Mouse (Mus musculus): ENCODE measurements around the gene Efemp1. TPM values are rescaled to one million over a fixed set of nuclear protein-coding genes. Genes with fewer than 3 reads are reported as not detected.

The Efemp1 gene
- polyA plus RNA-seq, 1 experiment from 2014 or later = 32.2 TPM

DNA sequence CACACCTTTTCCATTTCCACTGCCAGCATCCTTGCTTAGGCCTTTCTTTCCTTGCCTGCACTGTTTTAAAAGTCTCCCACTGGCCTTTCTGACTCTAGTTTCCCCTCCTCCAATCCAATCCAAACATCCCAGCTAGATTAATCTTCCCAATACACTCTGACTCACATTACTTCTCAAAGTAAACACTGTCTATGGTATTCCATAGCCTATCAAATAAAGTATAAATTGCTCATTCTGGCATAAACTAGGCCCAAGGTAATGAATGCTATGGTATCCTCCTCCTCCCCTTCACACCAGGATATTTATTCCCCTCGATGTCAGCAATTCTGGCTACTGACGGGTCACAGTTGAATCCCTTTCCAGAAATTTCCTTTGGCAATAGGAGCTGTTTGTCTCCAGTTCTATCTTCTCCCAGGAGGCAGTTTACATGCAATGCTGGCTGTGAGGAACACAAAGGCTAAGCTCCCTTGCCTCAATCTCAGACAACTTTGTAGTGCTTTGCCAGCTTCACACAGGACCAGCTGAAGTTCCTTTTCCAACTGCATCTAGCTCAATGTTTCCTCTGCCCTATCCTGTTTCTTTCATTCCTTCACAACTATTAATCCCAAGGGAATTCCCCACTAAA, 98.7 kb downstream of the Efemp1 start:
- no peak overlapping the region for H3K4me2 ChIP-seq (ENCODE audit: low read depth, low read length)
- WGBS = 70% methylated on average over 2 of the region's 2 CpGs
- no peaks in the 10 kb centered on the region for H3K36me3 ChIP-seq (replicated peaks; ENCODE audit: control insufficient read depth, insufficient read depth, low read depth, low read length)
- ATAC-seq (replicated peaks; ENCODE audit: insufficient number of reproducible peaks, low FRiP score, low TSS enrichment, low read depth) (no peak), DNase-seq (ENCODE audit: low spot score) (no peak)
- H3K27me3 ChIP-seq (ENCODE audit: control insufficient read depth, insufficient read depth, low read length) = no peaks in the 10 kb centered on the region
- no peak overlapping the region for H3K4me3 ChIP-seq (ENCODE audit: low read depth, low read length)
- H3K9ac ChIP-seq (replicated peaks; ENCODE audit: low read length) = no peak overlapping the region
- H3K4me1 ChIP-seq (ENCODE audit: control insufficient read depth, insufficient read depth, low read length) = no peaks in the 10 kb centered on the region
- no peaks in the 10 kb centered on the region for H3K9me3 ChIP-seq (replicated peaks; ENCODE audit: control insufficient read depth, low read length)
- H3K27ac ChIP-seq (replicated peaks; ENCODE audit: low read depth, low read length) = no peak overlapping the region

DNA sequence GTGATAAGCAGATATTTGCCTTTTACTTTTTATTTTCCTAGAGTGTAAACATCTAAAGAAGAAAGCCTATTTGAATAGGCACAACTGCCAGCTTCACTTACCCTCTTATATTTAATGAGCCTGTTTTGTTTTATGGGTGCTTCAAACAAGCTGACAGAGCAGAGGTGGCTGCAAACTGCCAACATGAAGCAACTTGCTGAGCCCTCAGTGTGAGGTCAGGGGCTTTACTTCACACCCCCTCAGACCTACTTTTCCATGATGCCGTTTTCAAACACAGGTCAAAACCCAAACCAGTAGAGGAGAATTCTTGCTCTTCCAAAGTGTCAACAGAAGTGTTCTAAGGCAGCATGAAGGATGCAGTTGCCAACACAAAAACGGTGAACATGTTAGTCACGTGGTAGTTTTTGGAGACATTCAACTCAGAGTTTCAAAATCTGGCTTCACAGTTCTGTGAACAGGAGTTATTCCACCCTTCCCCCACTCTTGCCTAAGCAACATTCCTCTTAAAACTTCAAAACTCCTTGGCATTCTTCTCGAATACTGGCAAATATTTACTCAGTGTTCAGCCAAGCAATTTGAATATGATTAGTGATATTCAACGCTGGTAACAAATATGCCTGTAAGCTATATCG, 101.8 kb downstream of the Efemp1 start:
- Histone ChIP-seq H3K4me2 (ENCODE audit: low read depth, low read length) (no peak overlapping the region), H3K4me1 (ENCODE audit: control insufficient read depth, insufficient read depth, low read length) (no peaks in the 10 kb centered on the region), H3K4me3 (ENCODE audit: low read depth, low read length) (no peak overlapping the region), H3K9ac (replicated peaks; ENCODE audit: low read length) (no peak overlapping the region), H3K27me3 (ENCODE audit: control insufficient read depth, insufficient read depth, low read length) (no peaks in the 10 kb centered on the region), H3K27ac (replicated peaks; ENCODE audit: low read depth, low read length) (no peak overlapping the region), H3K36me3 (replicated peaks; ENCODE audit: control insufficient read depth, insufficient read depth, low read depth, low read length) (no peaks in the 10 kb centered on the region), H3K9me3 (replicated peaks; ENCODE audit: control insufficient read depth, low read length) (no peaks in the 10 kb centered on the region)
- WGBS = 63% methylated on average over 6 of the region's 6 CpGs
- DNase-seq (ENCODE audit: low spot score) (no peak), ATAC-seq (replicated peaks; ENCODE audit: insufficient number of reproducible peaks, low FRiP score, low TSS enrichment, low read depth) (no peak)

DNA sequence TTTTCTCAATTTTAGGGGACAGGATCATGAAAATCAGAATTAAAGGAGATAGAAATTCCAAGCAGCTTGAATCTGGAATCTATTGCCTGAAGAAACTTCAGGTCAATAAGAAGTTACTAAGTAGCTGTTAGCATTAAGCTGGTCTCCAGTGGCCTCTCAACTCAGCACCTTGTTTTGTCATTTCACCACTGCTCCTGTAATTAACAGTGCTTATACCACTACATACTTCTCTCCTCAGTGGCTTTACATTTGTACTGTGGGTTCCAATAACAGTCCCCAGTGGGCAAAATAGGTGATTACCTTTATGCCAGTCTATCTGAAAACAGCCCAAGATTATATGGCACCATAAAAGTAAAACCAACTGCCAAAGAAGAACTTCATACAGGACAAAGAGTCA, 102.3 kb downstream of the Efemp1 start:
- Histone ChIP-seq H3K36me3 (replicated peaks; ENCODE audit: control insufficient read depth, insufficient read depth, low read depth, low read length) (no peaks in the 10 kb centered on the region), H3K9me3 (replicated peaks; ENCODE audit: control insufficient read depth, low read length) (no peaks in the 10 kb centered on the region), H3K27me3 (ENCODE audit: control insufficient read depth, insufficient read depth, low read length) (no peaks in the 10 kb centered on the region), H3K9ac (replicated peaks; ENCODE audit: low read length) (no peak overlapping the region), H3K4me3 (ENCODE audit: low read depth, low read length) (no peak overlapping the region), H3K4me2 (ENCODE audit: low read depth, low read length) (no peak overlapping the region), H3K4me1 (ENCODE audit: control insufficient read depth, insufficient read depth, low read length) (no peaks in the 10 kb centered on the region), H3K27ac (replicated peaks; ENCODE audit: low read depth, low read length) (no peak overlapping the region)
- ATAC-seq (replicated peaks; ENCODE audit: insufficient number of reproducible peaks, low FRiP score, low TSS enrichment, low read depth) (no peak), DNase-seq (ENCODE audit: low spot score) (no peak)

DNA sequence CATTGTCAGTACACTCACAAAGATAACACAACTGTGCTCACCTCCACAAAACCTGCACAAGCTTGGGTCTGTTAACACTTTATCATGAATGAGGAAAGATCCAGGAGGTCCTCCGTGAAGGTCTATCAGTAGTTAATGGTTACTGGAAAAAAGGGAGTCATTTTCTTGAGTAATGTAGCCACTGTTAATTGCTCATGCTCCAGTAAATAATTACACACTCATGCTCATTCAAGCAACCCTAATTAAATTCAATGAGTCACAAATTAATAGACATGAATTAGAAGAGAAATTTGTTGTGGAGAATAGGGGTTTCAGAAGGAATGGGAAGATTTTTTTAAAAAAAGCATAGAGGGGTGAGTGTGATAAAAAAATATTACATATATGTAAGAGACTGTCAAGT, 108.4 kb downstream of the Efemp1 start:
- Histone ChIP-seq H3K36me3 (replicated peaks; ENCODE audit: control insufficient read depth, insufficient read depth, low read depth, low read length) (no peaks in the 10 kb centered on the region), H3K4me2 (ENCODE audit: low read depth, low read length) (no peak overlapping the region), H3K9ac (replicated peaks; ENCODE audit: low read length) (no peak overlapping the region), H3K4me3 (ENCODE audit: low read depth, low read length) (no peak overlapping the region), H3K4me1 (ENCODE audit: control insufficient read depth, insufficient read depth, low read length) (no peaks in the 10 kb centered on the region), H3K9me3 (replicated peaks; ENCODE audit: control insufficient read depth, low read length) (no peaks in the 10 kb centered on the region), H3K27ac (replicated peaks; ENCODE audit: low read depth, low read length) (no peak overlapping the region), H3K27me3 (ENCODE audit: control insufficient read depth, insufficient read depth, low read length) (no peaks in the 10 kb centered on the region)
- ATAC-seq (replicated peaks; ENCODE audit: insufficient number of reproducible peaks, low FRiP score, low TSS enrichment, low read depth) = no peak
- WGBS = 91% methylated on average over 1 of the region's 1 CpGs
- no peak for DNase-seq (ENCODE audit: low spot score)

Data from embryonic facial prominence, embryonic 11.5 days (tissue).